Mouse (Mus musculus) heart, embryonic 10.5 days (tissue): ENCODE measurements around the gene Sdhb. TPM values are rescaled to one million over a fixed set of nuclear protein-coding genes. Genes with fewer than 3 reads are reported as not detected.
A peak's percentile ranks its signal among the peaks of the same experiment; 100 is the strongest.

Experiments
- DNase-seq: peaks from one replicate; pipeline ENCODE4 v3.0.0-alpha.2; 2017; ENCODE audit warnings: low spot score
- H3K27ac ChIP-seq: fragments of 300-500 bp; sonication (generic); 2 replicates; pipeline ENCODE4 v1.5.1; 2016; ENCODE audit warnings: mild to moderate bottlenecking
- H3K27me3 ChIP-seq: fragments of 300-500 bp; sonication (generic); 2 replicates; pipeline ENCODE4 v1.6.1; 2016; ENCODE audit warnings: mild to moderate bottlenecking; ENCODE audit not compliant: poor library complexity, insufficient read depth, severe bottlenecking
- H3K36me3 ChIP-seq: fragments of 300-500 bp; sonication (generic); 2 replicates; pipeline ENCODE4 v1.6.1; 2016; ENCODE audit warnings: mild to moderate bottlenecking, moderate library complexity
- H3K4me1 ChIP-seq: fragments of 300-500 bp; sonication (generic); 2 replicates; pipeline ENCODE4 v1.6.1; 2016; ENCODE audit warnings: mild to moderate bottlenecking
- H3K4me3 ChIP-seq: fragments of 300-500 bp; sonication (generic); 2 replicates; pipeline ENCODE4 v1.5.1; 2016; ENCODE audit warnings: mild to moderate bottlenecking, moderate library complexity
- H3K9me3 ChIP-seq: fragments of 300-500 bp; sonication (generic); 2 replicates; pipeline ENCODE4 v1.6.1; 2016; ENCODE audit warnings: mild to moderate bottlenecking, moderate library complexity
- WGBS: fragments of 180-500 bp; shearing (Covaris S2); methylation state at CpG from one replicate; pipeline ENCODE4 v1.1.7; 2016; 5-methylcytosine and 5-hydroxymethylcytosine counted together
- polyA plus RNA-seq: library from polyadenylated mRNA; unstranded; fragments of >200 nt; fragmentation: Nextera tagmentation; extraction: Ambion mirVana; gene quantifications from 2 replicates; pipeline ENCODE4 v1.2.1, GENCODE M21; 2016

Sdhb gene
- polyA plus RNA-seq, 1 experiment from 2014 or later, result 605 TPM

DNA sequence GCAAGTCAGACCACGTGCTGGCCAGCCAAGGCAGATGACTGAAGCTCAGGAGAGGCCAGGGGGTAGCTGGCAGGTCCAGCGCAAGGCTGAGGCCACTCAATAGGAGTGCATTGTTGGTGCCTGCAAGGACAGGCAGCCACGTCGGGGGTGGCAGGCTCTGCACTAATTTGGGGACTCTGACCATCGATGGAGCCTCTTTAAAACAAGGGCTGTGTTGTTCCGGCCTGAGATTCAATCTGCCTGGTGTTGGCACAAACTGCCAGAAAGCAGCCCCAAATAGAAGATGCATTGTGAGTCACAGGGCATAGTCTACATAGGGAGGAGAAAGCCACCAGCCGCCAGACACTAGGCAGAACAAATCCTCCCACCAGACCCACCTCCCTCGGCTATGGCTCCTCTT is 31.3 kb upstream of the Sdhb start:
- Histone ChIP-seq H3K36me3 (no peaks in the 10 kb centered on the region), H3K27me3 (no peaks in the 10 kb centered on the region), H3K4me3 (no peak overlapping the region), H3K9me3 (no peaks in the 10 kb centered on the region), H3K27ac (peak overlapping the region; percentile 26; the same call in 1 of the 2 replicates), H3K4me1 (peaks cover 67% of the 10 kb centered on the region)
- WGBS, result 52% methylated on average over 8 of the region's 8 CpGs
- DNase-seq, result no peak

GRCm38 (mm10) chr4:140930900-140931470 is 30.0 kb upstream of the Sdhb start:
- WGBS, result 50% methylated on average over 10 of the region's 10 CpGs
- Histone ChIP-seq H3K27ac (peak overlapping the region; percentile 37; the same call in 1 of the 2 replicates), H3K9me3 (no peaks in the 10 kb centered on the region), H3K4me1 (peaks cover 55% of the 10 kb centered on the region), H3K27me3 (no peaks in the 10 kb centered on the region), H3K4me3 (no peak overlapping the region), H3K36me3 (no peaks in the 10 kb centered on the region)
- DNase-seq, result no peak

- Histone ChIP-seq H3K4me1 (peaks cover 13% of the 10 kb centered on the region), H3K27me3 (no peaks in the 10 kb centered on the region), H3K9me3 (peaks cover 7% of the 10 kb centered on the region), H3K36me3 (no peaks in the 10 kb centered on the region), H3K4me3 (no peak overlapping the region), H3K27ac (no peak overlapping the region)
- no peak for DNase-seq
- 85% methylated on average over 9 of the region's 9 CpGs for WGBS
Measured at GRCm38 (mm10) chr4:140935643-140936042, 25.4 kb upstream of the Sdhb start.

DNA sequence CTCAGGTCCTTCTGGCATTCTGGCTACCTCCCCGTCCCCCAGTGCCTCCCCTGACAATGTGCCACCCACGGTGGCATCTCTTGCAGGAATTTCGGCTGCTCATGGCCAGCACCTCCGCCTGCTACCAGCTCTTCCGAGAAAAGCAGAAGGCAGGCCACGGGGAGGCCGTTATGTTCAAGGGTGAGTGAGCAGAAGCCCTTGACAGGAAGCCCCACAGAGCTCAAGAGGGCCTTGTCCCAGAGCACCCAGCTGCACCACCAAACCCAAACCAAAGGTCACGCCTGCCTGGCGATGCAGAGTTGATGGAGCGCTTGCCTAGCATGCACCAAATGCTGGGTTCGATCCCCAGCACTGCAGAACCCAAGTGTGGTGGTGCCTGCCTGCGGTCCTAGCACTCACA is 16.6 kb upstream of the Sdhb start:
- Histone ChIP-seq H3K9me3 (peaks cover 5% of the 10 kb centered on the region; the same call in 1 of the 2 replicates), H3K4me1 (0 out of 2 replicates have a peak, but pooled peaks cover 7% of the 10 kb centered on the region), H3K4me3 (no peak overlapping the region), H3K27me3 (peaks cover 3% of the 10 kb centered on the region; the same call in 1 of the 2 replicates), H3K36me3 (no peaks in the 10 kb centered on the region), H3K27ac (no peak overlapping the region)
- no peak for DNase-seq
- 89% methylated on average over 12 of the region's 12 CpGs for WGBS

DNA sequence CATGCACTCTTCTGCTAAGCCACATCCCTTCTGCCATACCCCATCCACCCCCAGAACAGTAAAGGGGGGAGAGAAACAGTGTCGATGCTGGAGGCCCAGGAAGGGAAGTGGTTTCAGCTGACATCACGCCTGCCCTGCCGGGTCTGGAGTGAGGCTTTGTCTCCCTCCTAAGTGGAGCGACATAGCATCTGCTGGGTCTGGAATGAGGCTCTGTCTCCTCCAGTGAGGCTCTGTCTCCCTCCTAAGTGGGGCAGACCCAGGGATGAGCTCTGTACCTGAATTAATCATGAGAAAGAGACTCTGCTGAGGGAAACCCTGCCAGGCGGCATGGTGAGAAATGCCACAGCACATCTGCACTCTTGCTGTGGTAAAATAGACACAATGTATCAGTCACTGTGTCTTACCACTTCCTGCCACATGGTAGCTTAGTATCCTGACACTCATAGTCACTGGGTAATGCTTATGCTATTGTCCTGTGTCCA is 16.0 kb upstream of the Sdhb start:
- WGBS, result 82% methylated on average over 5 of the region's 5 CpGs
- no peak overlapping the region for H3K27ac ChIP-seq
- no peaks in the 10 kb centered on the region for H3K36me3 ChIP-seq
- no peak overlapping the region for H3K4me3 ChIP-seq
- H3K9me3 ChIP-seq, result peaks cover 5% of the 10 kb centered on the region; the same call in 1 of the 2 replicates
- H3K4me1 ChIP-seq, result 0 out of 2 replicates have a peak, but pooled peaks cover 7% of the 10 kb centered on the region
- no peak for DNase-seq
- peaks cover 6% of the 10 kb centered on the region; the same call in 1 of the 2 replicates for H3K27me3 ChIP-seq

DNA sequence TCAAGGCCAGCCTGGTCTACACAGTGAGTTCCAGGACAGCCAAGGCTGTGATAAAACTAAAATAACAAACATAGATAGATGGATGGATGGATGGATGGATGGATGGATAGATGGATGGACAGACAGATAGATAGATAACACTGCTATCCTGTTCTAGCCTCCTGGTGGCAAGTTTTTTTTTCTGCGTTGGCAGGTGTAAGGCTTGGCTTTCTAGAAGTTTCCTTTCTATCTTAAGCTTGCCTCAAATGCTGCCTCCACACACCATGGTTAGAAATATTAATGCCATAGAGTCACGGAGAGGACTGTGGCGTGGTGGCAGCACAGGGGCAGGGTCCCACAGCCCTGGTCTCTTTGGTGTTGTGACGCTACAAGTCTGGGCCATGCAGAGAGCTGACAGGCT is 15.4 kb upstream of the Sdhb start:
- Histone ChIP-seq H3K4me3 (no peak overlapping the region), H3K36me3 (no peaks in the 10 kb centered on the region), H3K27ac (no peak overlapping the region), H3K9me3 (peaks cover 5% of the 10 kb centered on the region; the same call in 1 of the 2 replicates), H3K27me3 (peaks cover 6% of the 10 kb centered on the region; the same call in 1 of the 2 replicates), H3K4me1 (0 out of 2 replicates have a peak, but pooled peaks cover 7% of the 10 kb centered on the region)
- no peak for DNase-seq
- WGBS, result 83% methylated on average over 4 of the region's 4 CpGs

GRCm38 (mm10) chr4:140946048-140946447 is 15.0 kb upstream of the Sdhb start:
- Histone ChIP-seq H3K27ac (no peak overlapping the region), H3K4me1 (0 out of 2 replicates have a peak, but pooled peaks cover 7% of the 10 kb centered on the region), H3K9me3 (peaks cover 5% of the 10 kb centered on the region; the same call in 1 of the 2 replicates), H3K27me3 (peaks cover 6% of the 10 kb centered on the region; the same call in 1 of the 2 replicates), H3K4me3 (no peak overlapping the region), H3K36me3 (no peaks in the 10 kb centered on the region)
- 52% methylated on average over 4 of the region's 4 CpGs for WGBS
- DNase-seq, result no peak

GRCm38 (mm10) chr4:140946580-140947205 is 14.3 kb upstream of the Sdhb start:
- Histone ChIP-seq H3K27ac (no peak overlapping the region), H3K36me3 (no peaks in the 10 kb centered on the region), H3K9me3 (peaks cover 5% of the 10 kb centered on the region; the same call in 1 of the 2 replicates), H3K27me3 (peaks cover 6% of the 10 kb centered on the region; the same call in 1 of the 2 replicates), H3K4me3 (no peak overlapping the region), H3K4me1 (0 out of 2 replicates have a peak, but pooled peaks cover 7% of the 10 kb centered on the region)
- 80% methylated on average over 14 of the region's 14 CpGs for WGBS
- DNase-seq, result no peak

- Histone ChIP-seq H3K36me3 (no peaks in the 10 kb centered on the region), H3K27ac (no peak overlapping the region), H3K4me3 (no peak overlapping the region), H3K27me3 (peaks cover 6% of the 10 kb centered on the region; the same call in 1 of the 2 replicates), H3K9me3 (peaks cover 5% of the 10 kb centered on the region; the same call in 1 of the 2 replicates), H3K4me1 (0 out of 2 replicates have a peak, but pooled peaks cover 7% of the 10 kb centered on the region)
- no peak for DNase-seq
- 80% methylated on average over 12 of the region's 12 CpGs for WGBS
Measured at GRCm38 (mm10) chr4:140947487-140948440, 13.2 kb upstream of the Sdhb start.

DNA sequence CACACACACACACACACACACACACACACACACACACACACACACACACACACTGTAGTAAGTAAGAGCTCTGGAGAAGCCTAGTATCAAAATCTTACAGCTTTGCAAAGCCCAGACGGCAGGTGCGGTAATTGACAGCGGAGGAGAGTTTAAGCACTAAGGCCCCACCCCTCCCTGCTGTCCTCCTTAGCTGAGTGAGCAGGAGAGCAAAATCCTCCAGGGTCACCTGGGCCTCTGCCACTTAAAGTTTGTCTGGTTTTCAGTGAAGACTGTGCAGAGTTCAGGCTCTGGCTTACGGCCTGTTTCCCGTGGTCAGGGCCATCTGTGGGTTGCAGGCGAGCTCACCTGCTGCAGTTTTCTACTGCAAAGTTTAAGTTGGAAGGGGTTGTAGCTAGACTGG is 12.5 kb upstream of the Sdhb start:
- no peak overlapping the region for H3K4me3 ChIP-seq
- no peaks in the 10 kb centered on the region for H3K36me3 ChIP-seq
- H3K4me1 ChIP-seq, result 0 out of 2 replicates have a peak, but pooled peaks cover 7% of the 10 kb centered on the region
- no peak overlapping the region for H3K27ac ChIP-seq
- H3K27me3 ChIP-seq, result peaks cover 6% of the 10 kb centered on the region; the same call in 1 of the 2 replicates
- DNase-seq, result no peak
- WGBS, result 86% methylated on average over 6 of the region's 6 CpGs
- peaks cover 5% of the 10 kb centered on the region; the same call in 1 of the 2 replicates for H3K9me3 ChIP-seq

- H3K4me3 ChIP-seq, result no peak overlapping the region
- WGBS, result 81% methylated on average over 8 of the region's 8 CpGs
- no peak overlapping the region; the same call in 1 of the 2 replicates for H3K27ac ChIP-seq
- H3K9me3 ChIP-seq, result peaks cover 5% of the 10 kb centered on the region; the same call in 1 of the 2 replicates
- peaks cover 6% of the 10 kb centered on the region; the same call in 1 of the 2 replicates for H3K27me3 ChIP-seq
- no peak for DNase-seq
- no peaks in the 10 kb centered on the region for H3K36me3 ChIP-seq
- 0 out of 2 replicates have a peak, but pooled peaks cover 7% of the 10 kb centered on the region for H3K4me1 ChIP-seq
Measured at GRCm38 (mm10) chr4:140949052-140949451, 12.0 kb upstream of the Sdhb start.

DNA sequence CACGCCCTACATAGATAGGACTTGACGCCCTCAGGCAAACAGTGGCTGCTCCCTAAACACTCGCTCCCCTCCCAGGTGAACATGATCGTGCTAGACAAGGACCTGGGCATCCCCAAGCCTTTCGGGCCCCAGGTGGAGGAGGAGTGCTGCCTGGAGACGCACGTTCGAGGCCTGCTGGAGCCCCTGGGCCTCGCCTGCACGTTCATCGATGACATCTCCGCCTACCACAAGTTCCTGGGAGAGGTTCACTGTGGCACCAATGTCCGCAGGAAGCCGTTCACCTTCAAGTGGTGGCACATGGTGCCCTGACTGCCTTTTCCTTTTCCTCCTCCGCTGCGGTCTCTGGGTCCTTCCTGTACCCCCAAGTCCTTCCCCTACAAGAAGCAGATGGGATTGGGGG is 11.4 kb upstream of the Sdhb start:
- 76% methylated on average over 16 of the region's 16 CpGs for WGBS
- no peak overlapping the region; the same call in 1 of the 2 replicates for H3K27ac ChIP-seq
- 0 out of 2 replicates have a peak, but pooled peaks cover 7% of the 10 kb centered on the region for H3K4me1 ChIP-seq
- H3K27me3 ChIP-seq, result peaks cover 6% of the 10 kb centered on the region; the same call in 1 of the 2 replicates
- no peaks in the 10 kb centered on the region for H3K9me3 ChIP-seq
- DNase-seq, result no peak
- no peaks in the 10 kb centered on the region for H3K36me3 ChIP-seq
- no peak overlapping the region for H3K4me3 ChIP-seq
